Mouse (Mus musculus) liver, adult (tissue): Measurements from ENCODE around the gene Cobll1.

Experiments
- GATA4 ChIP-seq: IDR thresholded peaks from 2 replicates; pipeline ENCODE4 v1.6.1; 2014; ENCODE audit warnings: mild to moderate bottlenecking, low read length; ENCODE audit not compliant: insufficient replicate concordance

Gene Cobll1

GRCm38 (mm10) chr2:65238964-65239570, at the start of gene Cobll1:
Cobll1 (minus strand) TSS chr2:65239403.
- no peak for TF ChIP-seq GATA4

GRCm38 (mm10) chr2:65288696-65289095, 49.5 kb upstream of the Cobll1 start:
- TF ChIP-seq GATA4 = no peak

GRCm38 (mm10) chr2:65285380-65285779, 46.2 kb upstream of the Cobll1 start:
- no peak for TF ChIP-seq GATA4

GRCm38 (mm10) chr2:65282979-65283378, 43.8 kb upstream of the Cobll1 start:
- TF ChIP-seq GATA4 = no peak

GRCm38 (mm10) chr2:65279029-65279690, 40.0 kb upstream of the Cobll1 start:
- no peak for TF ChIP-seq GATA4

GRCm38 (mm10) chr2:65275443-65276061, 36.3 kb upstream of the Cobll1 start:
- no peak for TF ChIP-seq GATA4

- TF ChIP-seq GATA4 = no peak
Observed at GRCm38 (mm10) chr2:65273910-65274309, 34.7 kb upstream of the Cobll1 start.

- no peak for TF ChIP-seq GATA4
Observed at GRCm38 (mm10) chr2:65268731-65269130, 29.5 kb upstream of the Cobll1 start.

GRCm38 (mm10) chr2:65267834-65268233, 28.6 kb upstream of the Cobll1 start:
- TF ChIP-seq GATA4 = no peak

- no peak for TF ChIP-seq GATA4
Observed at GRCm38 (mm10) chr2:65266576-65267299, 27.5 kb upstream of the Cobll1 start.

GRCm38 (mm10) chr2:65262251-65262650, 23.0 kb upstream of the Cobll1 start:
- TF ChIP-seq GATA4 = no peak

- TF ChIP-seq GATA4 = no peak
Observed at GRCm38 (mm10) chr2:65260400-65260799, 21.2 kb upstream of the Cobll1 start.

GRCm38 (mm10) chr2:65257446-65257845, 18.2 kb upstream of the Cobll1 start:
- TF ChIP-seq GATA4 = no peak

- no peak for TF ChIP-seq GATA4
Observed at GRCm38 (mm10) chr2:65256494-65257254, 17.5 kb upstream of the Cobll1 start.

GRCm38 (mm10) chr2:65250589-65251104, 11.4 kb upstream of the Cobll1 start:
- no peak for TF ChIP-seq GATA4
